Mouse (Mus musculus): Measurements from ENCODE around the gene Olfr355. TPM values are rescaled to one million over a fixed set of nuclear protein-coding genes. Genes with fewer than 3 reads are reported as not detected.

The Olfr355 gene
- not detected in 2 replicates for total RNA-seq (2012; rRNA removed)
- not detected for polyA plus RNA-seq (2012; ENCODE audit: insufficient read depth in 1 of 2, insufficient read length in 2 of 2, low read depth in 1 of 2, low replicate concordance in 2 of 2, missing spikeins in 1 of 2)

GRCm38 (mm10) chr2:36928797-36929196 is at the start of gene Olfr355:
Gene Olfr355 (minus strand): TSS chr2:36928897.
- H3K9ac ChIP-seq (ENCODE audit: control insufficient read depth, low read depth, low read length, poor library complexity, severe bottlenecking), result no peak within 1 kb of the TSS
- TF ChIP-seq TBP (IDR thresholded peaks at IDR 0.05; ENCODE audit: low read depth, low read length), result no peak
- TF ChIP-seq ZC3H11A (IDR thresholded peaks at IDR 0.05; ENCODE audit: low read depth, low read length), result no peak
- no peak for TF ChIP-seq HCFC1 (IDR thresholded peaks at IDR 0.05; ENCODE audit: low read depth, low read length)
- TF ChIP-seq ELF1 (IDR thresholded peaks at IDR 0.05; ENCODE audit: low read depth, low read length), result no peak
- no peak for TF ChIP-seq ETS1 (IDR thresholded peaks at IDR 0.05; ENCODE audit: low read depth, low read length)
- no peak for TF ChIP-seq MAX (IDR thresholded peaks at IDR 0.05; ENCODE audit: low read length)
- no peak for TF ChIP-seq ZMIZ1 (IDR thresholded peaks at IDR 0.05; ENCODE audit: low read depth, low read length)
- TF ChIP-seq NELFE (IDR thresholded peaks at IDR 0.05; ENCODE audit: low read depth, low read length), result no peak
- TF ChIP-seq TCF12 (IDR thresholded peaks at IDR 0.05; ENCODE audit: low read depth, low read length), result no peak
- no peak for TF ChIP-seq JUND (IDR thresholded peaks at IDR 0.05; ENCODE audit: low read depth, low read length)
- no peak for TF ChIP-seq MAFK (IDR thresholded peaks at IDR 0.05; ENCODE audit: borderline replicate concordance, low read depth, low read length)
- TF ChIP-seq MYC (IDR thresholded peaks at IDR 0.05; ENCODE audit: low read depth, low read length), result no peak
- TF ChIP-seq GABPA (IDR thresholded peaks at IDR 0.05; ENCODE audit: low read depth, low read length), result no peak
- TF ChIP-seq ZNF384 (IDR thresholded peaks at IDR 0.05; ENCODE audit: low read depth, low read length), result no peak
- H3K27me3 ChIP-seq (ENCODE audit: control insufficient read depth in 1 of 2, insufficient read depth in 2 of 2, low read length in 2 of 2), result no peaks in the 10 kb centered on the region
- no peak within 1 kb of the TSS for H3K4me3 ChIP-seq (ENCODE audit: control insufficient read depth in 1 of 2, insufficient read depth in 1 of 2, low read depth in 2 of 2, low read length in 2 of 2)
- no peaks in the 10 kb centered on the region for H3K9me3 ChIP-seq (replicated peaks; ENCODE audit: insufficient read depth, low read length)
- no peak for DNase-seq (ENCODE audit: low read depth, low spot score)
- no peaks in the 10 kb centered on the region for H3K4me1 ChIP-seq (ENCODE audit: control insufficient read depth in 1 of 2, insufficient read depth in 2 of 2, low read length in 2 of 2)
- no peaks in the 10 kb centered on the region for H3K36me3 ChIP-seq (ENCODE audit: control insufficient read depth in 1 of 2, insufficient read depth in 2 of 2, low read length in 2 of 2)
- H3K79me2 ChIP-seq (ENCODE audit: control insufficient read depth, insufficient read depth, low read length, poor library complexity), result no peaks in the 10 kb centered on the region
- no peak within 1 kb of the TSS for H3K27ac ChIP-seq (ENCODE audit: control insufficient read depth, low read depth, low read length)

GRCm38 (mm10) chr2:36936821-36937220 is 8.1 kb upstream of the Olfr355 start, which contains the start of gene Olfr356:
Gene Olfr356 (plus strand): TSS chr2:36937121.
- Histone ChIP-seq H3K27me3 (ENCODE audit: control insufficient read depth in 1 of 2, insufficient read depth in 2 of 2, low read length in 2 of 2) (no peaks in the 10 kb centered on the region), H3K36me3 (ENCODE audit: control insufficient read depth in 1 of 2, insufficient read depth in 2 of 2, low read length in 2 of 2) (no peaks in the 10 kb centered on the region), H3K79me2 (ENCODE audit: control insufficient read depth, insufficient read depth, low read length, poor library complexity) (no peaks in the 10 kb centered on the region), H3K4me3 (ENCODE audit: control insufficient read depth in 1 of 2, insufficient read depth in 1 of 2, low read depth in 2 of 2, low read length in 2 of 2) (no peak within 1 kb of the TSS), H3K4me1 (ENCODE audit: control insufficient read depth in 1 of 2, insufficient read depth in 2 of 2, low read length in 2 of 2) (no peaks in the 10 kb centered on the region), H3K9me3 (replicated peaks; ENCODE audit: insufficient read depth, low read length) (no peaks in the 10 kb centered on the region), H3K27ac (ENCODE audit: control insufficient read depth, low read depth, low read length) (no peak within 1 kb of the TSS), H3K9ac (ENCODE audit: control insufficient read depth, low read depth, low read length, poor library complexity, severe bottlenecking) (no peak within 1 kb of the TSS)
- DNase-seq (ENCODE audit: low read depth, low spot score), result no peak
- TF ChIP-seq TBP (IDR thresholded peaks at IDR 0.05; ENCODE audit: low read depth, low read length), result no peak
- TF ChIP-seq RCOR1 (IDR thresholded peaks at IDR 0.05; ENCODE audit: low read depth, low read length), result no peak
- no peak for TF ChIP-seq TAL1 (IDR thresholded peaks at IDR 0.05; ENCODE audit: low read length)
- TF ChIP-seq NELFE (IDR thresholded peaks at IDR 0.05; ENCODE audit: low read depth, low read length), result no peak
- TF ChIP-seq MAFK (IDR thresholded peaks at IDR 0.05; ENCODE audit: borderline replicate concordance, low read depth, low read length), result no peak
- no peak for TF ChIP-seq MYB (IDR thresholded peaks at IDR 0.05; ENCODE audit: low read depth, low read length)
- no peak for TF ChIP-seq MXI1 (IDR thresholded peaks at IDR 0.05; ENCODE audit: low read depth, low read length)
- no peak for TF ChIP-seq ETS1 (IDR thresholded peaks at IDR 0.05; ENCODE audit: low read depth, low read length)
- TF ChIP-seq UBTF (IDR thresholded peaks at IDR 0.05; ENCODE audit: borderline replicate concordance, insufficient read depth, low read depth, low read length), result no peak
- TF ChIP-seq TCF12 (IDR thresholded peaks at IDR 0.05; ENCODE audit: low read depth, low read length), result no peak
- TF ChIP-seq GABPA (IDR thresholded peaks at IDR 0.05; ENCODE audit: low read depth, low read length), result no peak
- no peak for TF ChIP-seq KAT2A (conservative IDR thresholded peaks at IDR 0.05; ENCODE audit: low read depth, low read length)
- no peak for TF ChIP-seq HCFC1 (IDR thresholded peaks at IDR 0.05; ENCODE audit: low read depth, low read length)
- TF ChIP-seq POLR2A (IDR thresholded peaks at IDR 0.05; ENCODE audit: control insufficient read depth in 1 of 2, insufficient read depth in 1 of 2, low read depth in 1 of 2, low read length in 2 of 2, poor library complexity in 1 of 2), result no peak
- no peak for TF ChIP-seq CHD2 (IDR thresholded peaks at IDR 0.05; ENCODE audit: low read length)

Measured in MEL (cell line).